Mouse (Mus musculus): ENCODE measurements around the gene Adgrg1. TPM values are rescaled to one million over a fixed set of nuclear protein-coding genes. Genes with fewer than 3 reads are reported as not detected.

The Adgrg1 gene
- polyA plus RNA-seq, 1 experiment from 2014 or later = 35.4 TPM

DNA sequence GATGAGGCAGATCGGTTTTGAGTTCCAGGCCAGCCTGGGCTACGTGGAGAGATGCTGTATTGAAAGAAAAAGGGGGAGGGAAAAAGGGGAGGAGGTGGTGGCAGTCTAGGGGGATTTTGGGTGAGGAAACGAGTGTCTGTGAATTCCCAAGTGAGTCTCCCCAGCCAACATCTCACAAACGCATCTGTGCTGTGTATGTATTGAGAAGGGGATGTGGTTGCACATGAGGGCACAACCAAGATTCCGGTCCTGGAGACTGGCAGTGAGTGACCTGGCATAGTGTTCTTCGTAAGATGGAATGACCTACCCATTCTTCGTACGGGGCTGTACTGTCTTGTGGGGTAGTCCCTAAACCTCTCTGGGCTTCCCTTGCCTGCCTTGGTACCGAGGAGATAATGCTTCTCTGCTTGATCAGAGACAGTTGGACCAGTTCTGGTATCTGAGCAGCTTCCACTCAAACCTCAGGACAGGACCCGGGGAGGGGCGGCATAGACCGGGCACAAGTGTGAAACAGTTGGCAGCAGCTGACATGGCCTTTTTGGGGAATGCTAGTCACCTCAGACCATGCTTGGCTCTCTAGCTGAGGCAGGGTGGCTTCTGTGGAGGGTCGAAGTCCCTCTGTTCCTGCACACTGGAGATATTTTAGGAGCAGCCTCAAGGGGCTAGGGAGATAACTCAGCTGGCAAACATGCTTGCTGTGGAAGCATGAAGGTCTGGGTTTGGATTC is 4.2 kb downstream of the Adgrg1 start:
- WGBS (ENCODE audit: insufficient replicate concordance) = 30% methylated on average over 13 of the region's 13 CpGs
- no peak for DNase-seq
- ATAC-seq = no peak
- H3K4me2 ChIP-seq (ENCODE audit: low read depth, low read length) = peak overlapping the region; percentile 68
- H3K9me3 ChIP-seq (ENCODE audit: low read length) = no peaks in the 10 kb centered on the region
- H3K4me1 ChIP-seq (ENCODE audit: insufficient read depth) = peaks cover 66% of the 10 kb centered on the region
- H3K9ac ChIP-seq (replicated peaks) = no peak overlapping the region
- H3K4me3 ChIP-seq (ENCODE audit: low read depth, low read length) = peak overlapping the region; percentile 36
- H3K36me3 ChIP-seq (replicated peaks; ENCODE audit: insufficient read depth, low read length) = no peaks in the 10 kb centered on the region
- peak overlapping the region; percentile 62 for H3K27ac ChIP-seq (ENCODE audit: low read depth)
- H3K27me3 ChIP-seq (ENCODE audit: insufficient read depth, low read length) = no peaks in the 10 kb centered on the region
- TF ChIP-seq EP300 (IDR thresholded peaks at IDR 0.05; ENCODE audit: low read depth) (no peak), CTCF (IDR thresholded peaks at IDR 0.05; ENCODE audit: low read depth) (no peak)

GRCm38 (mm10) chr8:94980176-94980575 is 5.6 kb downstream of the Adgrg1 start:
- H3K4me3 ChIP-seq (ENCODE audit: low read depth, low read length) = no peak overlapping the region
- no peak overlapping the region for H3K9ac ChIP-seq (replicated peaks)
- WGBS (ENCODE audit: insufficient replicate concordance) = 60% methylated on average over 5 of the region's 5 CpGs
- H3K36me3 ChIP-seq (replicated peaks; ENCODE audit: insufficient read depth, low read length) = no peaks in the 10 kb centered on the region
- no peak for TF ChIP-seq CTCF (IDR thresholded peaks at IDR 0.05; ENCODE audit: low read depth)
- no peaks in the 10 kb centered on the region for H3K27me3 ChIP-seq (ENCODE audit: insufficient read depth, low read length)
- 0 out of 2 replicates have a peak overlapping the region, but pooled peaks have one; percentile 29 for H3K4me2 ChIP-seq (ENCODE audit: low read depth, low read length)
- no peak overlapping the region for H3K27ac ChIP-seq (ENCODE audit: low read depth)
- DNase-seq = no peak
- no peak for ATAC-seq
- H3K4me1 ChIP-seq (ENCODE audit: insufficient read depth) = peaks cover 72% of the 10 kb centered on the region
- no peaks in the 10 kb centered on the region for H3K9me3 ChIP-seq (ENCODE audit: low read length)

DNA sequence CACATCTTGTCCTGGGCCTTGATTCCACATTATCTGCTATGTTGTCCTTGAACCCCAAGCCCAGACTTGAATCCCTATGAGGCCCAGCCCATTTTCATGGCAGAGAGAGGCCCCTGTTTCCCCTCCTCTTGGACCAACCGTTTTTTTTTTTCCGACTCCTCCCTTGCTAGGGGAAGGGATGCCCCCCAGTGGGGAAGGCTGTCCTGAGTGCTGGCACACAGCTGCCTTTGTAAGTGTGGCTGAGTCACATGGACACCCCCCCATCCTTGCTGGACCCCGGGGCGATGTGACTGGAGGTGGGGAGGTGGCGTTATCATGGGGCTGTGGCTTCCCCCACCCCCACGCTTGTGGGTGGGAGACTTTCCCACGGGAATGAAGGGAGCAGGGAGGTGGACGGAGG is 6.4 kb downstream of the Adgrg1 start:
- DNase-seq = no peak
- Histone ChIP-seq H3K27me3 (ENCODE audit: insufficient read depth, low read length) (no peaks in the 10 kb centered on the region), H3K4me3 (ENCODE audit: low read depth, low read length) (no peak overlapping the region), H3K27ac (ENCODE audit: low read depth) (no peak overlapping the region), H3K4me2 (ENCODE audit: low read depth, low read length) (no peak overlapping the region), H3K36me3 (replicated peaks; ENCODE audit: insufficient read depth, low read length) (no peaks in the 10 kb centered on the region), H3K9me3 (ENCODE audit: low read length) (no peaks in the 10 kb centered on the region), H3K4me1 (ENCODE audit: insufficient read depth) (peaks cover 70% of the 10 kb centered on the region), H3K9ac (replicated peaks) (no peak overlapping the region)
- WGBS (ENCODE audit: insufficient replicate concordance) = 32% methylated on average over 8 of the region's 8 CpGs
- no peak for ATAC-seq
- TF ChIP-seq CTCF (IDR thresholded peaks at IDR 0.05; ENCODE audit: low read depth) = 0 out of 2 replicates have a peak, but pooled peaks have one; percentile 8
- no peak for TF ChIP-seq EP300 (IDR thresholded peaks at IDR 0.05; ENCODE audit: low read depth)

DNA sequence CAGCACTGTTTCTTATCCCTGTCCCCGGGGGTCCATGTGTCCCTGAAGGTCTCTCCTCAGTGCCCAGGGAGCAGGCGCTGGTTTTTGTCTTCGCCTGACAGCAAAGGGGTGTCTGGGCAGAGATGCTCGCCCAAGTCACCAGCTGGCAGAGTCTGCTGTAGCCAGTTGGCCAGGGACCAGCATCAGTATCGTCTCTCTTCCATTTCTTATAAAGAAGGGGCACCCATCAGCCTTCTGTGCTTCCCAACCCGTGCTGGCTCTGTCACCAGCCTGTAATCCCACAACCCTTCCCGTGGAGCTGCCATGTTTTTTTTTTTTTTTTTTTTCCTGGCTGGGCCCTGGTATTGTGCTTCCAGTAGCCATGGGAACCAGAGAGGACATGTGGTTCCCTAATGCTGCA is 7.3 kb downstream of the Adgrg1 start:
- no peaks in the 10 kb centered on the region for H3K36me3 ChIP-seq (replicated peaks; ENCODE audit: insufficient read depth, low read length)
- DNase-seq (no peak), ATAC-seq (no peak)
- WGBS (ENCODE audit: insufficient replicate concordance) = 64% methylated on average over 7 of the region's 7 CpGs
- H3K4me2 ChIP-seq (ENCODE audit: low read depth, low read length) = no peak overlapping the region
- H3K27ac ChIP-seq (ENCODE audit: low read depth) = no peak overlapping the region
- no peak overlapping the region for H3K4me3 ChIP-seq (ENCODE audit: low read depth, low read length)
- H3K9ac ChIP-seq (replicated peaks) = no peak overlapping the region
- H3K9me3 ChIP-seq (ENCODE audit: low read length) = no peaks in the 10 kb centered on the region
- H3K27me3 ChIP-seq (ENCODE audit: insufficient read depth, low read length) = no peaks in the 10 kb centered on the region
- no peak for TF ChIP-seq CTCF (IDR thresholded peaks at IDR 0.05; ENCODE audit: low read depth)
- TF ChIP-seq EP300 (IDR thresholded peaks at IDR 0.05; ENCODE audit: low read depth) = no peak
- peaks cover 71% of the 10 kb centered on the region for H3K4me1 ChIP-seq (ENCODE audit: insufficient read depth)

DNA sequence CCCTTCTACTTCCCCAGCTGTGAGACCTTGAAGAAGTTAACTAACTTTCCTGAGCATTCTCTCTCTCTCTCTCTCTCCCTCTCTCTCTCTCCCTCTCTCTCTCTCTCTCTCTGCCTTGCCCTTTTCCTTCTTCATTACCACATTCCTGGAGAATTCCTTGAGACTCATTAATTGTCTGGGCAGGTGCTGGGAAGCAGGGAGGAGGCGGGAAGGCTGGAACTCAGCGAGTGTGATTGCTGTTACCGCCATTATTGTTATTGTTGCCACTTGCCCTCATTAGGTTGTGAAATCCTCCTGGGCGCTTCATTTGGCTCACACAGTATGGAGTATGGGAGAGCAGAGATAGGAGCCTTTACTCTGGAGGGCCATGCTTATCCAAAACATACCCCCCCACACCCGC is 8.6 kb downstream of the Adgrg1 start:
- H3K27ac ChIP-seq (ENCODE audit: low read depth) = peak overlapping the region; percentile 80
- peak overlapping the region; percentile 74 for H3K4me2 ChIP-seq (ENCODE audit: low read depth, low read length)
- TF ChIP-seq EP300 (IDR thresholded peaks at IDR 0.05; ENCODE audit: low read depth) (no peak), CTCF (IDR thresholded peaks at IDR 0.05; ENCODE audit: low read depth) (no peak)
- H3K27me3 ChIP-seq (ENCODE audit: insufficient read depth, low read length) = no peaks in the 10 kb centered on the region
- no peaks in the 10 kb centered on the region for H3K36me3 ChIP-seq (replicated peaks; ENCODE audit: insufficient read depth, low read length)
- 15% methylated on average over 5 of the region's 5 CpGs for WGBS (ENCODE audit: insufficient replicate concordance)
- peaks cover 70% of the 10 kb centered on the region for H3K4me1 ChIP-seq (ENCODE audit: insufficient read depth)
- no peaks in the 10 kb centered on the region for H3K9me3 ChIP-seq (ENCODE audit: low read length)
- H3K4me3 ChIP-seq (ENCODE audit: low read depth, low read length) = no peak overlapping the region
- peak; percentile 7 for ATAC-seq
- no peak overlapping the region for H3K9ac ChIP-seq (replicated peaks)
- no peak for DNase-seq

- TF ChIP-seq CTCF (IDR thresholded peaks at IDR 0.05; ENCODE audit: low read depth) = no peak
- TF ChIP-seq EP300 (IDR thresholded peaks at IDR 0.05; ENCODE audit: low read depth) = no peak
- Histone ChIP-seq H3K27ac (ENCODE audit: low read depth) (peak overlapping the region; percentile 80), H3K4me3 (ENCODE audit: low read depth, low read length) (peak overlapping the region; percentile 56), H3K36me3 (replicated peaks; ENCODE audit: insufficient read depth, low read length) (no peaks in the 10 kb centered on the region), H3K4me1 (ENCODE audit: insufficient read depth) (peaks cover 70% of the 10 kb centered on the region), H3K4me2 (ENCODE audit: low read depth, low read length) (peak overlapping the region; percentile 74), H3K9me3 (ENCODE audit: low read length) (no peaks in the 10 kb centered on the region), H3K27me3 (ENCODE audit: insufficient read depth, low read length) (no peaks in the 10 kb centered on the region), H3K9ac (replicated peaks) (peak overlapping the region; percentile 66)
- DNase-seq (peak; percentile 73), ATAC-seq (peak; percentile 82)
- WGBS (ENCODE audit: insufficient replicate concordance) = 27% methylated on average over 10 of the region's 10 CpGs
These were observed 9.4 kb downstream of the Adgrg1 start for GRCm38 (mm10) chr8:94983881-94984516.

Measured in liver, postnatal 0 days (tissue).